Mouse (Mus musculus) kidney, embryonic 15.5 days (tissue): ENCODE results near the gene Ctnnd2. TPM values are rescaled to one million over a fixed set of nuclear protein-coding genes. Genes with fewer than 3 reads are reported as not detected.

Experiments used
- ATAC-seq: fragments of 200-750 bp; cut with Nextera tagmentation; replicated peaks from 2 replicates; pipeline ENCODE4 v1.8.0; 2017; ENCODE audit warnings: moderate TSS enrichment; ENCODE audit not compliant: low FRiP score
- H3K27ac ChIP-seq: fragments of 300-500 bp; sonication (generic); 2 replicates; pipeline ENCODE4 v1.5.1; 2015; ENCODE audit warnings: mild to moderate bottlenecking, inconsistent platforms
- H3K27me3 ChIP-seq: fragments of 300-500 bp; sonication (generic); 2 replicates; pipeline ENCODE4 v1.6.1; 2015; ENCODE audit warnings: inconsistent platforms
- H3K36me3 ChIP-seq: fragments of 300-500 bp; sonication (generic); 2 replicates; pipeline ENCODE4 v1.6.1; 2015; ENCODE audit warnings: inconsistent platforms
- H3K4me1 ChIP-seq: fragments of 300-500 bp; sonication (generic); 2 replicates; pipeline ENCODE4 v1.6.1; 2015; ENCODE audit warnings: inconsistent platforms
- H3K4me2 ChIP-seq: fragments of 300-500 bp; sonication (generic); 2 replicates; pipeline ENCODE4 v1.6.1; 2015; ENCODE audit warnings: moderate library complexity, mild to moderate bottlenecking, inconsistent platforms
- H3K4me3 ChIP-seq: fragments of 300-500 bp; sonication (generic); replicated peaks from 2 replicates; pipeline ENCODE4 v1.5.1; 2015; ENCODE audit warnings: mild to moderate bottlenecking, inconsistent platforms
- H3K9ac ChIP-seq: fragments of 300-500 bp; sonication (generic); 2 replicates; pipeline ENCODE4 v1.6.1; 2015; ENCODE audit warnings: mild to moderate bottlenecking, inconsistent platforms
- H3K9me3 ChIP-seq: fragments of 300-500 bp; sonication (generic); replicated peaks from 2 replicates; pipeline ENCODE4 v1.6.1; 2016; ENCODE audit warnings: inconsistent platforms
- WGBS: fragments of 180-500 bp; shearing (Covaris S2); methylation state at CpG from one replicate; pipeline ENCODE4 v1.1.7; 2015; ENCODE audit warnings: mixed read lengths; 5-methylcytosine and 5-hydroxymethylcytosine counted together
- polyA plus RNA-seq: library from polyadenylated mRNA; unstranded; fragments of >200 nt; fragmentation: Nextera tagmentation; extraction: Ambion mirVana; gene quantifications from 2 replicates; pipeline ENCODE4 v1.2.1, GENCODE M21; 2015

Ctnnd2 gene
- polyA plus RNA-seq, 1 experiment from 2014 or later = 5.4 TPM

GRCm38 (mm10) chr15:30471280-30471966 lies 299.0 kb downstream of the Ctnnd2 start:
- no peak overlapping the region for H3K4me2 ChIP-seq
- H3K9ac ChIP-seq = no peak overlapping the region
- H3K4me1 ChIP-seq = no peaks in the 10 kb centered on the region
- no peaks in the 10 kb centered on the region for H3K27me3 ChIP-seq
- no peak overlapping the region for H3K4me3 ChIP-seq
- H3K27ac ChIP-seq = no peak overlapping the region
- 70% methylated on average over 6 of the region's 6 CpGs for WGBS
- H3K36me3 ChIP-seq = no peaks in the 10 kb centered on the region
- ATAC-seq = no peak
- no peaks in the 10 kb centered on the region for H3K9me3 ChIP-seq

GRCm38 (mm10) chr15:30480676-30481075 lies 308.3 kb downstream of the Ctnnd2 start:
- Histone ChIP-seq H3K4me3 (no peak overlapping the region), H3K9me3 (no peaks in the 10 kb centered on the region), H3K36me3 (no peaks in the 10 kb centered on the region), H3K4me2 (no peak overlapping the region), H3K4me1 (no peaks in the 10 kb centered on the region), H3K27me3 (no peaks in the 10 kb centered on the region), H3K9ac (no peak overlapping the region), H3K27ac (no peak overlapping the region)
- ATAC-seq = no peak
- 58% methylated on average over 15 of the region's 15 CpGs for WGBS

GRCm38 (mm10) chr15:30506476-30506875 lies 334.1 kb downstream of the Ctnnd2 start:
- WGBS = 71% methylated on average over 5 of the region's 5 CpGs
- H3K36me3 ChIP-seq = no peaks in the 10 kb centered on the region
- H3K4me3 ChIP-seq = no peak overlapping the region
- no peaks in the 10 kb centered on the region for H3K4me1 ChIP-seq
- H3K27ac ChIP-seq = no peak overlapping the region
- no peaks in the 10 kb centered on the region for H3K27me3 ChIP-seq
- no peak for ATAC-seq
- H3K9ac ChIP-seq = no peak overlapping the region
- H3K9me3 ChIP-seq = no peaks in the 10 kb centered on the region
- no peak overlapping the region for H3K4me2 ChIP-seq

DNA sequence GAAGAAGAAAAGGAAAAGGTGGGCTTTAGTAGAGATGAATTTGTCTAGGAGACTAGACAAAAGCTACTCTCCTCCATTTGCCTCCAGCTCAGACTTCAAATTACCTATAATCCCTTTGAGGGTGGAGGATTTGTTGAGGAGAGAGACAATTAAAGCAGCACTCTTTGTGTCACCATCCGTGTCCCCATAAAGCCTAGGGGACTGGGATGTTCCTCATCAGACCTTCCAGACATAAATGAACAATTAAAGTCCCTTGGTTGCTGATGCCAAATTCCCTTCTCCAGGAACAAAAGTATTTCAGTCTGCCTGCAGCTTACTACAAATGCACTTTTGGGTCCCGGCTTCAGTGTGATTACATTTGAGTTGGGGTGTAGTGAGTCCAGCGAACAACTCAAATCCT lies 340.1 kb downstream of the Ctnnd2 start:
- 53% methylated on average over 3 of the region's 3 CpGs for WGBS
- no peaks in the 10 kb centered on the region for H3K9me3 ChIP-seq
- no peak for ATAC-seq
- no peaks in the 10 kb centered on the region for H3K27me3 ChIP-seq
- no peak overlapping the region for H3K4me3 ChIP-seq
- no peak overlapping the region for H3K27ac ChIP-seq
- H3K4me1 ChIP-seq = no peaks in the 10 kb centered on the region
- no peak overlapping the region for H3K4me2 ChIP-seq
- no peaks in the 10 kb centered on the region for H3K36me3 ChIP-seq
- no peak overlapping the region for H3K9ac ChIP-seq

- Histone ChIP-seq H3K4me1 (no peaks in the 10 kb centered on the region), H3K27ac (no peak overlapping the region), H3K9me3 (no peaks in the 10 kb centered on the region), H3K27me3 (no peaks in the 10 kb centered on the region), H3K36me3 (no peaks in the 10 kb centered on the region), H3K9ac (no peak overlapping the region), H3K4me3 (no peak overlapping the region), H3K4me2 (no peak overlapping the region)
- ATAC-seq = no peak
Measured at GRCm38 (mm10) chr15:30513122-30513521, 340.7 kb downstream of the Ctnnd2 start.

- 76% methylated on average over 4 of the region's 4 CpGs for WGBS
- Histone ChIP-seq H3K4me3 (no peak overlapping the region), H3K27ac (no peak overlapping the region), H3K4me2 (no peak overlapping the region), H3K4me1 (no peaks in the 10 kb centered on the region), H3K27me3 (no peaks in the 10 kb centered on the region), H3K9ac (no peak overlapping the region), H3K9me3 (no peaks in the 10 kb centered on the region), H3K36me3 (no peaks in the 10 kb centered on the region)
- ATAC-seq = no peak
Measured at GRCm38 (mm10) chr15:30515425-30515824, 343.0 kb downstream of the Ctnnd2 start.

GRCm38 (mm10) chr15:30541459-30541858 lies 369.1 kb downstream of the Ctnnd2 start:
- Histone ChIP-seq H3K27me3 (no peaks in the 10 kb centered on the region), H3K9ac (no peak overlapping the region), H3K27ac (no peak overlapping the region), H3K36me3 (no peaks in the 10 kb centered on the region), H3K4me2 (no peak overlapping the region), H3K9me3 (no peaks in the 10 kb centered on the region), H3K4me1 (no peaks in the 10 kb centered on the region), H3K4me3 (no peak overlapping the region)
- ATAC-seq = no peak
- 88% methylated on average over 5 of the region's 5 CpGs for WGBS

DNA sequence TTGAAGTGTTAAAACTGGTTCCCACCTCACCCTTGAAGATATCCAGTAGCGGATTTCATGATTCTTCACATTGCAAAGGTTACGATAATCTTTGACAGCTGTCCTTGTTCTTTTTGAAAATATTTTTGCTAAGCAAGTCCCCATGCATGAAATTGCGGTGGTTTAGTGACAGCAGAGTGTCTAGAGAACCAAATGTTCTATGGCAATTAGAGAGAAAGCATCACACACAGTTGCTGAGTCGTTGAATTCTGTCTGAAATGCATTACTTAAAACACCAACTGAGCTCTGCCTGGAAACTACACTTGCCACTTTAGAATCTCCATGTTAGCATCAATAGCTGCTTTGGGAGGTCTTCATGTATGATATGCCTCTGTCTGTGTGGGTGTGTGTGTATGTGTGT lies 375.9 kb downstream of the Ctnnd2 start:
- no peak overlapping the region for H3K27ac ChIP-seq
- H3K36me3 ChIP-seq = no peaks in the 10 kb centered on the region
- H3K4me2 ChIP-seq = no peak overlapping the region
- no peak overlapping the region for H3K9ac ChIP-seq
- no peaks in the 10 kb centered on the region for H3K27me3 ChIP-seq
- ATAC-seq = no peak
- no peaks in the 10 kb centered on the region for H3K4me1 ChIP-seq
- no peak overlapping the region for H3K4me3 ChIP-seq
- 87% methylated on average over 4 of the region's 4 CpGs for WGBS
- H3K9me3 ChIP-seq = no peaks in the 10 kb centered on the region

DNA sequence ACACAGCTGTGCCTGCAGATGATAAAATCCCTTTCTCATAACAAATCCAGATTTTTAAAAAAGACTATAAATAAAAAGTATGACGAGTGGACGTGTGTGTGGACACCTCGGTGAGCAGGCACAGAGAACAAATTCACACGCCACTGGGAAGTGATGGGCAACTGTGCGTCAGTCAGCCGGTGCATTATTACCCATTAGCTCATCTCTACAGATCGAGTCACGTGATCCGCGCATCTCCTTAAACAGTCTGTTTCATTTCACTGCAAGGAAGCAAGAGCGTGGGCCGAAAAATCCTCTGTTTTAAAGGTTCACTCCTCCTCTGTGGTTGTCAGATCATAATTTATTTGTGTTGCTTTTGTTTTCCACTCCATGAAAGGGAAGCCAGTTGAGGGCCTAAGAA lies 378.6 kb downstream of the Ctnnd2 start:
- WGBS = 75% methylated on average over 12 of the region's 12 CpGs
- H3K36me3 ChIP-seq = no peaks in the 10 kb centered on the region
- H3K4me2 ChIP-seq = no peak overlapping the region
- no peak overlapping the region for H3K4me3 ChIP-seq
- H3K27me3 ChIP-seq = no peaks in the 10 kb centered on the region
- no peaks in the 10 kb centered on the region for H3K9me3 ChIP-seq
- no peak overlapping the region for H3K9ac ChIP-seq
- no peaks in the 10 kb centered on the region for H3K4me1 ChIP-seq
- no peak overlapping the region for H3K27ac ChIP-seq
- ATAC-seq = no peak

- no peak for ATAC-seq
- 87% methylated on average over 2 of the region's 2 CpGs for WGBS
- Histone ChIP-seq H3K27ac (no peak overlapping the region), H3K4me3 (no peak overlapping the region), H3K27me3 (no peaks in the 10 kb centered on the region), H3K4me2 (no peak overlapping the region), H3K9me3 (no peaks in the 10 kb centered on the region), H3K9ac (no peak overlapping the region), H3K36me3 (no peaks in the 10 kb centered on the region), H3K4me1 (no peaks in the 10 kb centered on the region)
Measured at GRCm38 (mm10) chr15:30553910-30554406, 381.6 kb downstream of the Ctnnd2 start.

- H3K4me1 ChIP-seq = no peaks in the 10 kb centered on the region
- H3K36me3 ChIP-seq = no peaks in the 10 kb centered on the region
- ATAC-seq = no peak
- no peaks in the 10 kb centered on the region for H3K27me3 ChIP-seq
- H3K9ac ChIP-seq = no peak overlapping the region
- H3K4me3 ChIP-seq = no peak overlapping the region
- no peak overlapping the region for H3K27ac ChIP-seq
- no peak overlapping the region for H3K4me2 ChIP-seq
- H3K9me3 ChIP-seq = no peaks in the 10 kb centered on the region
- WGBS = 89% methylated on average over 2 of the region's 2 CpGs
Measured at GRCm38 (mm10) chr15:30555787-30556186, 383.4 kb downstream of the Ctnnd2 start.

DNA sequence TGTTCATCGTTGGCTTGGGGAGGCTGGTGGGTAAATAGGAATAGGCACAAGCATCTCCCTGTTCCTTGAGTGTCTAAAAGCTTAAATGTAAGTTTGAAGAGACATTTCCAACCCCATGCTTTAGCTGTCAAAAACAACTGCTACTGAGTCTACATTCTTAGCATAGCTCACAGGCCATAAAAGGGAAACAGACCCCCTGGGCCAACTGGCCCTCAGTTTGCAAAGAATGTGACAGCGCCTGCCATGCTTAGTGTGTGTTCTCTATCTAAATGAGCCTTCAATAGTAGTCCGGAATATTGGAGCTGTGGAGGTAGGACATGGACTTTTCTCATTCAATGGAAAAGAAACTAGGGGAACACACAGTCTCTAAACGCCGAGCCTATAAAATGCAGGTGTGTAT lies 390.0 kb downstream of the Ctnnd2 start:
- no peak for ATAC-seq
- Histone ChIP-seq H3K27ac (no peak overlapping the region), H3K27me3 (no peaks in the 10 kb centered on the region), H3K4me2 (no peak overlapping the region), H3K36me3 (no peaks in the 10 kb centered on the region), H3K4me3 (no peak overlapping the region), H3K9ac (no peak overlapping the region), H3K4me1 (no peaks in the 10 kb centered on the region), H3K9me3 (no peaks in the 10 kb centered on the region)
- WGBS = 88% methylated on average over 5 of the region's 5 CpGs

DNA sequence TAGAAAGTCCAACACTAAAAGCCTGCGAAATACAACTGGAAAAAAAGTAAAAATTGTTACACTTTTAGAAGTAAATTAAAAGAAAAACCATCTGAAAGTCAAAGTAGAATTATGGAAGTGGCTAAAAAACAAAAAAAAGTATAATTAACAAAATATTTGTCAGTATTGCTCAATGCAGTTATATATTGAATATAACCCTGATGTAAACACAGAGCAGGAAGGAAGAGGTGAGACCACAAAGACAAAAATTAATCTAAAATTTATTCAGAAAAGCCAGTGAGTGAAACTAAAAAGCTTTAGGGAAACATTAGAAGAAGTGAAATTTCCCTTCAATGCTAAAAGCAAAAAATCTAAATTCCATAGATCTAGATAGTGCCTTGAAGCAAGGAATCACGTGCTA lies 392.2 kb downstream of the Ctnnd2 start:
- WGBS = 95% methylated on average over 2 of the region's 2 CpGs

More for the DNA sequence above, 392.2 kb downstream of the Ctnnd2 start:
- Histone ChIP-seq H3K27ac (no peak overlapping the region), H3K9ac (no peak overlapping the region), H3K4me2 (no peak overlapping the region), H3K4me1 (no peaks in the 10 kb centered on the region), H3K4me3 (no peak overlapping the region), H3K27me3 (no peaks in the 10 kb centered on the region), H3K36me3 (no peaks in the 10 kb centered on the region), H3K9me3 (no peaks in the 10 kb centered on the region)
- ATAC-seq = no peak
